Mouse (Mus musculus): Measurements from ENCODE around the gene Itgb3bp. TPM values are rescaled to one million over a fixed set of nuclear protein-coding genes. Genes with fewer than 3 reads are reported as not detected.

Itgb3bp gene
- polyA plus RNA-seq, 1 experiment = 3.8 TPM

DNA sequence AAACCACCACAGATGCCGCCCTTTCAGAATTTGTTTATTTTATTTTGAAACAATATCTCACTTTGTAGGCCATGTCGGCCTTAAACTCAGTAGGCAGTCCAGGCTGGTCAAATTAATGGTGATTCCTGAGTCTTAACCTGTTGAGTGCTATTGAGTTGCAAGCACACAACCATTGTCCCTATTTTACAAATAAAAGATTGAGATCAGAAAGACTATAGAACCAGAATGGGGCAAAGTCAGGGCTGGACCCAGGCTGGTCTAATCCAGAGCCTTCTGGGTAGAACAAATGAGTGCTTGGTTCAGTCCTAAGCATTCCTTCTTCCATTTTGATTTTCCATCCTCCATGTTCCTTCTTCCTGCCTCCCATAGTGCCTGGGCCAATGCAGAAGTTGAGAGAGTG lies 16.9 kb upstream of the Itgb3bp start:
- H3K4me2 ChIP-seq (ENCODE audit: low read depth) = no peak overlapping the region
- no peaks in the 10 kb centered on the region for H3K79me2 ChIP-seq (ENCODE audit: control insufficient read depth, insufficient read depth)
- no peak for TF ChIP-seq CEBPB (IDR thresholded peaks at IDR 0.05; ENCODE audit: insufficient read depth, poor library complexity, severe bottlenecking)
- no peak for TF ChIP-seq E2F4 (IDR thresholded peaks at IDR 0.05; ENCODE audit: insufficient read depth)
- TF ChIP-seq POLR2AphosphoS2 (IDR thresholded peaks at IDR 0.05; ENCODE audit: insufficient read length, low read depth) = no peak
- no peak for TF ChIP-seq REST (IDR thresholded peaks at IDR 0.05; ENCODE audit: insufficient read depth, insufficient read length)
- no peak for TF ChIP-seq TCF12 (IDR thresholded peaks at IDR 0.05; ENCODE audit: insufficient read depth, poor library complexity, severe bottlenecking)
- no peak for TF ChIP-seq MYOG (IDR thresholded peaks at IDR 0.05; ENCODE audit: control insufficient read depth in 1 of 3, insufficient read depth in 1 of 3, insufficient read length in 2 of 3, low read depth in 2 of 3)
- TF ChIP-seq POLR2A (IDR thresholded peaks at IDR 0.05; ENCODE audit: insufficient read length, low read depth) = no peak
- no peak for TF ChIP-seq MYOD1 (IDR thresholded peaks at IDR 0.05; ENCODE audit: control insufficient read depth in 1 of 3, insufficient read length in 2 of 3, low read depth in 2 of 3)
- TF ChIP-seq SRF (IDR thresholded peaks at IDR 0.05; ENCODE audit: control insufficient read depth, insufficient read length, low read depth) = no peak
- no peak for TF ChIP-seq MAX (IDR thresholded peaks at IDR 0.05; ENCODE audit: low read depth)
- TF ChIP-seq TCF3 (IDR thresholded peaks at IDR 0.05; ENCODE audit: insufficient read length, low read depth) = no peak
- no peak for TF ChIP-seq USF1 (IDR thresholded peaks at IDR 0.05; ENCODE audit: low read depth)
- no peaks in the 10 kb centered on the region for H3K27me3 ChIP-seq (ENCODE audit: control insufficient read depth, insufficient read depth, insufficient read length)
- no peak overlapping the region for H3ac ChIP-seq (ENCODE audit: control insufficient read depth, insufficient read length)
- no peaks in the 10 kb centered on the region for H3K36me3 ChIP-seq (ENCODE audit: control insufficient read depth, insufficient read depth)
- H3K4me3 ChIP-seq = no peak overlapping the region

DNA sequence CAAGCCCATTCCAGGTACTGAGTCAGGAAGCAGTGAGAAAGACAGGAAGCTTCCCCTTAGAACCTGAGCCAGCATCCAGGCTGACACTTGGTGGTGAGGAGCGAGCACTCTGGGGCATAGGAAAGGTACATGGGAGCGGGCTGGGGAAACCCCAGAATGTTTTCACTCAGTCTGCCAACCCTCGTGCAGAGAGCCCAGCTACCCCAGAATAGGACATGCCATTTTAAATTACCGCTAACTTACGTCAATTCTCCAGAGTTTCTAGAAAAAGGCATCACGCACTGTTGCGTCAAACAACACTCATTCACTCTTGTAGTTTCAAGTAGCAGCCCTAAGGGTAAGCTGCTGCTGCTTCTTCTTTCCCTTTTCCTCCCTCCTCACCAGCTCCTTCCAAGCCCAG lies 15.4 kb upstream of the Itgb3bp start:
- H3K79me2 ChIP-seq (ENCODE audit: control insufficient read depth, insufficient read depth) = no peaks in the 10 kb centered on the region
- no peaks in the 10 kb centered on the region for H3K27me3 ChIP-seq (ENCODE audit: control insufficient read depth, insufficient read depth, insufficient read length)
- TF ChIP-seq MAX (IDR thresholded peaks at IDR 0.05; ENCODE audit: low read depth) = no peak
- no peak for TF ChIP-seq POLR2AphosphoS2 (IDR thresholded peaks at IDR 0.05; ENCODE audit: insufficient read length, low read depth)
- TF ChIP-seq MYOD1 (IDR thresholded peaks at IDR 0.05; ENCODE audit: control insufficient read depth in 1 of 3, insufficient read length in 2 of 3, low read depth in 2 of 3) = no peak
- TF ChIP-seq MYOG (IDR thresholded peaks at IDR 0.05; ENCODE audit: control insufficient read depth in 1 of 3, insufficient read depth in 1 of 3, insufficient read length in 2 of 3, low read depth in 2 of 3) = no peak
- no peak for TF ChIP-seq REST (IDR thresholded peaks at IDR 0.05; ENCODE audit: insufficient read depth, insufficient read length)
- TF ChIP-seq POLR2A (IDR thresholded peaks at IDR 0.05; ENCODE audit: insufficient read length, low read depth) = no peak
- no peak for TF ChIP-seq SRF (IDR thresholded peaks at IDR 0.05; ENCODE audit: control insufficient read depth, insufficient read length, low read depth)
- no peak for TF ChIP-seq USF1 (IDR thresholded peaks at IDR 0.05; ENCODE audit: low read depth)
- no peak for TF ChIP-seq TCF3 (IDR thresholded peaks at IDR 0.05; ENCODE audit: insufficient read length, low read depth)
- no peak for TF ChIP-seq E2F4 (IDR thresholded peaks at IDR 0.05; ENCODE audit: insufficient read depth)
- TF ChIP-seq CEBPB (IDR thresholded peaks at IDR 0.05; ENCODE audit: insufficient read depth, poor library complexity, severe bottlenecking) = no peak
- no peak for TF ChIP-seq TCF12 (IDR thresholded peaks at IDR 0.05; ENCODE audit: insufficient read depth, poor library complexity, severe bottlenecking)
- H3K4me3 ChIP-seq = no peak overlapping the region
- H3ac ChIP-seq (ENCODE audit: control insufficient read depth, insufficient read length) = no peak overlapping the region
- H3K36me3 ChIP-seq (ENCODE audit: control insufficient read depth, insufficient read depth) = no peaks in the 10 kb centered on the region
- no peak overlapping the region for H3K4me2 ChIP-seq (ENCODE audit: low read depth)

DNA sequence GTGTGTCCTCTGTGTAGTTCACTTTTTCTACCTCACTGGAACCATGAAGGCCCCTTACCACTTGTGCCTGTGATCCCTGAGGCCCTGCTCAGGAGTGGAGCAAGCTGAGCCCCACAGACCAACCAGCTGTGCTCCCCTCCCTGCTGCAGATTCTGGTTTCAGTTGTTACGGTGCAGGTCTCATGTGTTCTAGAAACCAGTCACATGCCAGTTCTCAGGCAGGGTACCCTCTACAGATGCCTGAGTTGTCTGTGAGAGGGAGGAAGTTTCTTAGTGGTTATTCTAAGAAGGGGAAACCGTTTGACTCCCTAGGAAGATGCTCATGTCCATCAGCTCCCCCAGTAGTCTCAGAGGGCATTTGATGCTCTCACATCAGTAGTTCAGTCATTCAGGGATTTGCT lies 15.0 kb upstream of the Itgb3bp start:
- Histone ChIP-seq H3ac (ENCODE audit: control insufficient read depth, insufficient read length) (no peak overlapping the region), H3K4me3 (no peak overlapping the region), H3K36me3 (ENCODE audit: control insufficient read depth, insufficient read depth) (no peaks in the 10 kb centered on the region), H3K27me3 (ENCODE audit: control insufficient read depth, insufficient read depth, insufficient read length) (no peaks in the 10 kb centered on the region), H3K79me2 (ENCODE audit: control insufficient read depth, insufficient read depth) (no peaks in the 10 kb centered on the region), H3K4me2 (ENCODE audit: low read depth) (no peak overlapping the region)
- TF ChIP-seq USF1 (IDR thresholded peaks at IDR 0.05; ENCODE audit: low read depth) (no peak), TCF12 (IDR thresholded peaks at IDR 0.05; ENCODE audit: insufficient read depth, poor library complexity, severe bottlenecking) (no peak), CEBPB (IDR thresholded peaks at IDR 0.05; ENCODE audit: insufficient read depth, poor library complexity, severe bottlenecking) (no peak), POLR2A (IDR thresholded peaks at IDR 0.05; ENCODE audit: insufficient read length, low read depth) (no peak), MAX (IDR thresholded peaks at IDR 0.05; ENCODE audit: low read depth) (no peak), POLR2AphosphoS2 (IDR thresholded peaks at IDR 0.05; ENCODE audit: insufficient read length, low read depth) (no peak), E2F4 (IDR thresholded peaks at IDR 0.05; ENCODE audit: insufficient read depth) (no peak), MYOG (IDR thresholded peaks at IDR 0.05; ENCODE audit: control insufficient read depth in 1 of 3, insufficient read depth in 1 of 3, insufficient read length in 2 of 3, low read depth in 2 of 3) (no peak), SRF (IDR thresholded peaks at IDR 0.05; ENCODE audit: control insufficient read depth, insufficient read length, low read depth) (no peak), MYOD1 (IDR thresholded peaks at IDR 0.05; ENCODE audit: control insufficient read depth in 1 of 3, insufficient read length in 2 of 3, low read depth in 2 of 3) (no peak), TCF3 (IDR thresholded peaks at IDR 0.05; ENCODE audit: insufficient read length, low read depth) (no peak), REST (IDR thresholded peaks at IDR 0.05; ENCODE audit: insufficient read depth, insufficient read length) (no peak)

DNA sequence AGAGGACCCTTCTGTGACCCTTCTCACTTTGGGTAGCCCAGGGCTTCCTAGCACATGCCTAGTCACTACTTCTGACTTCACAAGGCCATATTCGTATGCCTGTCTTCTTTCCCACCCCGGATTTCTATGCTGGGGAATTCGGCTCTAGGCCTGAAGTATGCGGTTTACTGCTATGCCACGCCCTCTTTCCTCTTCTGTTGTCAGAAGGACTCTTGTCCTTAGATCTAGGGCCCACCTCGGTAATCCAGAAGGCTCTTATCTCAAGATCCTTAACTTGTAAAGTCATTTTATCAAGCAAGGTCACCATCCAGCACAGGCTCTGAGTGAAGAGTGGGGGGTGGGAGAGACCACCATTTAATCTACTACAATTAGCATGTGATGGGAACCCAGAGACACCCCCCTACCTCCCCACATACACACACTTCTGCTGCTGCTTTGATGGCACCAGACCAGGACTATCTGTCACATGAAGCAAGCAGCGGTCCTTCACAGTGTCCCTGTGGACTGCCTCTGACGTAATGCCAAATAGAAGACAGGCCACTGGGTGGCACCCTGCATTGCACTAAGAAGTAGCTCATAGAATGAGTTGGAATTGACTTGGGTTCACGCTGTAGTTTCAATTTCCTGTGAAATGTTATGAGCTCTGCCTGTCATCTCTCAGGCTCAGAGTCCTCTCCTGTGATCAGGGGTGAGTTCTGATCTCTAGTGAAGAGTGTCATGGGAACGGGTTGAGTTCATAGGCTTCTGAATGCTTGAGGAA lies 12.2 kb upstream of the Itgb3bp start:
- no peak for TF ChIP-seq SRF (IDR thresholded peaks at IDR 0.05; ENCODE audit: control insufficient read depth, insufficient read length, low read depth)
- TF ChIP-seq POLR2AphosphoS2 (IDR thresholded peaks at IDR 0.05; ENCODE audit: insufficient read length, low read depth) = no peak
- TF ChIP-seq E2F4 (IDR thresholded peaks at IDR 0.05; ENCODE audit: insufficient read depth) = no peak
- TF ChIP-seq USF1 (IDR thresholded peaks at IDR 0.05; ENCODE audit: low read depth) = no peak
- TF ChIP-seq CEBPB (IDR thresholded peaks at IDR 0.05; ENCODE audit: insufficient read depth, poor library complexity, severe bottlenecking) = no peak
- TF ChIP-seq REST (IDR thresholded peaks at IDR 0.05; ENCODE audit: insufficient read depth, insufficient read length) = no peak
- no peak for TF ChIP-seq TCF3 (IDR thresholded peaks at IDR 0.05; ENCODE audit: insufficient read length, low read depth)
- TF ChIP-seq MYOD1 (IDR thresholded peaks at IDR 0.05; ENCODE audit: control insufficient read depth in 1 of 3, insufficient read length in 2 of 3, low read depth in 2 of 3) = no peak
- TF ChIP-seq MYOG (IDR thresholded peaks at IDR 0.05; ENCODE audit: control insufficient read depth in 1 of 3, insufficient read depth in 1 of 3, insufficient read length in 2 of 3, low read depth in 2 of 3) = no peak
- no peak for TF ChIP-seq POLR2A (IDR thresholded peaks at IDR 0.05; ENCODE audit: insufficient read length, low read depth)
- TF ChIP-seq TCF12 (IDR thresholded peaks at IDR 0.05; ENCODE audit: insufficient read depth, poor library complexity, severe bottlenecking) = no peak
- TF ChIP-seq MAX (IDR thresholded peaks at IDR 0.05; ENCODE audit: low read depth) = no peak
- H3K4me2 ChIP-seq (ENCODE audit: low read depth) = no peak overlapping the region

More for the DNA sequence above, 12.2 kb upstream of the Itgb3bp start:
- peaks cover 6% of the 10 kb centered on the region for H3K79me2 ChIP-seq (ENCODE audit: control insufficient read depth, insufficient read depth)
- H3K36me3 ChIP-seq (ENCODE audit: control insufficient read depth, insufficient read depth) = no peaks in the 10 kb centered on the region
- H3K27me3 ChIP-seq (ENCODE audit: control insufficient read depth, insufficient read depth, insufficient read length) = no peaks in the 10 kb centered on the region
- no peak overlapping the region for H3K4me3 ChIP-seq
- no peak overlapping the region for H3ac ChIP-seq (ENCODE audit: control insufficient read depth, insufficient read length)

Measured in myocyte (in vitro differentiated cells).